In genomic region chr3:95450408-95450807, GRCm38 (mm10) we compare ENCODE assay signal across 9 mouse cellular contexts. TPM values are rescaled to one million over a fixed set of nuclear protein-coding genes. Genes with fewer than 3 reads are reported as not detected.
DNase-seq lines count a peak whose midpoint lies in the region; ATAC-seq and TF ChIP-seq lines count a peak whose summit lies in the region.
"Had no signal": no experiment of that assay in that cellular context is flagged by ENCODE, and none has a peak within 500 bp of the region (broad histone marks: within the 10 kb centered on the region; RNA-seq: fewer than 3 reads in every experiment).

No protein-coding gene starts in this region.

- H3K4me2 ChIP-seq in forebrain, postnatal 0 days (ENCODE audit: low read depth), result no peak overlapping the region
- no peak overlapping the region for H3K4me2 ChIP-seq in forebrain, embryonic 16.5 days (ENCODE audit: low read length)
- no peak overlapping the region for H3K4me2 ChIP-seq in stomach, postnatal 0 days (replicated peaks; ENCODE audit: low read depth)
- H3K4me2 ChIP-seq: limb, embryonic 15.5 days had no signal

- DNase-seq in forebrain, postnatal 0 days, result peak; percentile 70
- DNase-seq in A20 (ENCODE audit: low read depth, low spot score) (peak; percentile 69), adipocyte (ENCODE audit: low spot score) (peak; percentile 69)
- DNase-seq in layer of hippocampus, postnatal 10 days (ENCODE audit: low spot score in 2 of 2), result peak; percentile 29 to 48
- DNase-seq in mesoderm, embryonic 11.5 days (ENCODE audit: low read depth, low spot score), result peak; percentile 60
- peak; percentile 53 for DNase-seq in stomach, postnatal 0 days (ENCODE audit: low spot score)

- peaks cover 29% of the 10 kb centered on the region for H3K36me3 ChIP-seq in forebrain, postnatal 0 days (ENCODE audit: insufficient read depth)
- H3K36me3 ChIP-seq in forebrain, embryonic 16.5 days (ENCODE audit: control insufficient read depth, insufficient read depth), result peaks cover 2% of the 10 kb centered on the region; the same call in 1 of the 2 replicates
- peaks cover 9% of the 10 kb centered on the region for H3K36me3 ChIP-seq in stomach, postnatal 0 days (ENCODE audit: control insufficient read depth, insufficient read depth, low read length)

- H3K4me1 ChIP-seq in forebrain, postnatal 0 days (ENCODE audit: insufficient read depth), result no peaks in the 10 kb centered on the region
- H3K4me1 ChIP-seq in forebrain, embryonic 16.5 days (replicated peaks; ENCODE audit: control insufficient read depth, insufficient read depth, low read length), result no peaks in the 10 kb centered on the region
- no peaks in the 10 kb centered on the region for H3K4me1 ChIP-seq in stomach, postnatal 0 days (replicated peaks; ENCODE audit: control insufficient read depth, insufficient read depth)

- peak; percentile 84 for TF ChIP-seq CTCF in forebrain, postnatal 0 days (IDR thresholded peaks at IDR 0.05; ENCODE audit: low read depth)
- peak; percentile 88 for TF ChIP-seq CTCF in stomach, postnatal 0 days (IDR thresholded peaks at IDR 0.05; ENCODE audit: low read depth)

- no peak overlapping the region for H3K4me3 ChIP-seq in forebrain, postnatal 0 days (ENCODE audit: low read depth, low read length)
- H3K4me3 ChIP-seq in forebrain, embryonic 16.5 days (replicated peaks; ENCODE audit: low read length), result no peak overlapping the region
- H3K4me3 ChIP-seq in stomach, postnatal 0 days (ENCODE audit: low read depth, low read length), result no peak overlapping the region
- H3K4me3 ChIP-seq: limb, embryonic 15.5 days had no signal

- H3K27ac ChIP-seq in forebrain, postnatal 0 days (ENCODE audit: low read depth, low read length), result no peak overlapping the region
- no peak overlapping the region for H3K27ac ChIP-seq in forebrain, embryonic 16.5 days (ENCODE audit: low read length)
- no peak overlapping the region for H3K27ac ChIP-seq in stomach, postnatal 0 days (replicated peaks)
- H3K27ac ChIP-seq: limb, embryonic 15.5 days had no signal

- 61% methylated on average over 1 of the region's 1 CpGs for WGBS in forebrain, postnatal 0 days
- WGBS in forebrain, embryonic 16.5 days, result 48% methylated on average over 1 of the region's 1 CpGs
- WGBS in stomach, postnatal 0 days, result 53% methylated on average over 1 of the region's 1 CpGs

- no peak overlapping the region for H3K9ac ChIP-seq in forebrain, postnatal 0 days
- H3K9ac ChIP-seq in forebrain, embryonic 16.5 days (replicated peaks; ENCODE audit: low read depth, low read length), result no peak overlapping the region
- no peak overlapping the region for H3K9ac ChIP-seq in stomach, postnatal 0 days (ENCODE audit: low read length)
- H3K9ac ChIP-seq: limb, embryonic 15.5 days had no signal

- no peaks in the 10 kb centered on the region for H3K9me3 ChIP-seq in forebrain, postnatal 0 days (ENCODE audit: low read length)
- H3K9me3 ChIP-seq in forebrain, embryonic 16.5 days (ENCODE audit: control insufficient read depth, low read length), result no peaks in the 10 kb centered on the region
- no peaks in the 10 kb centered on the region for H3K9me3 ChIP-seq in stomach, postnatal 0 days (ENCODE audit: control insufficient read depth, low read length)
- H3K9me3 ChIP-seq: limb, embryonic 15.5 days had no signal

- peak; percentile 58 for ATAC-seq in forebrain, postnatal 0 days
- no peak for ATAC-seq in forebrain, embryonic 16.5 days
- peak; percentile 88 for ATAC-seq in erythroblast, adult 5-6 weeks (replicated peaks; ENCODE audit: low FRiP score, poor library complexity, severe bottlenecking)
- ATAC-seq in stomach, postnatal 0 days (ENCODE audit: low FRiP score, low TSS enrichment), result 0 out of 2 replicates have a peak, but pooled peaks have one; percentile 15

- no peak for TF ChIP-seq EP300 in stomach, postnatal 0 days (optimal IDR thresholded peaks at IDR 0.05)

- H3K27me3 ChIP-seq in forebrain, postnatal 0 days (ENCODE audit: insufficient read depth, low read length), result no peaks in the 10 kb centered on the region
- H3K27me3 ChIP-seq in forebrain, embryonic 16.5 days (replicated peaks; ENCODE audit: control insufficient read depth, insufficient read depth, low read length), result no peaks in the 10 kb centered on the region
- H3K27me3 ChIP-seq in stomach, postnatal 0 days (ENCODE audit: control insufficient read depth, insufficient read depth, low read length), result no peaks in the 10 kb centered on the region
- H3K27me3 ChIP-seq: limb, embryonic 15.5 days had no signal

RNA-seq across cellular contexts. Expression of gene Arnt, which starts 16.2 kb away (rescaled TPM):
- total RNA-seq in forebrain, postnatal 0 days (2014; rRNA removed), result 14.2 and 14.7 TPM in 2 replicates
- 4.0 and 7.8 TPM in 2 replicates for polyA plus RNA-seq in forebrain, postnatal 0 days (2015; fragmentation: Nextera tagmentation; extraction: Ambion mirVana)
- 25.3 and 25.5 TPM in 2 replicates for polyA plus RNA-seq in forebrain, embryonic 16.5 days (2015; fragmentation: Nextera tagmentation; extraction: Ambion mirVana)
- total RNA-seq in erythroblast, adult 5-6 weeks (2015; ENCODE audit: low replicate concordance), result 35.9 and 43.1 TPM in 2 replicates
- 36.0 and 53.4 TPM in 2 replicates for total RNA-seq in erythroblast, adult 5-6 weeks (2017; ENCODE audit: low replicate concordance)
- 10 to 100 TPM; 35.8 to 44.0 TPM for total RNA-seq in layer of hippocampus, postnatal 10 days (2021)
- polyA plus RNA-seq in stomach, postnatal 0 days (2015; fragmentation: Nextera tagmentation; extraction: Ambion mirVana), result 14.2 and 15.3 TPM in 2 replicates

RNA-seq across cellular contexts. Expression of gene 4930558C23Rik, which starts 47.8 kb away (rescaled TPM):
- total RNA-seq in forebrain, postnatal 0 days (2014; rRNA removed), result not detected in 2 replicates
- polyA plus RNA-seq in forebrain, postnatal 0 days (2015; fragmentation: Nextera tagmentation; extraction: Ambion mirVana), result not detected in 2 replicates
- not detected in 2 replicates for polyA plus RNA-seq in forebrain, embryonic 16.5 days (2015; fragmentation: Nextera tagmentation; extraction: Ambion mirVana)
- not detected in 2 replicates for total RNA-seq in erythroblast, adult 5-6 weeks (2015; ENCODE audit: low replicate concordance)
- total RNA-seq in erythroblast, adult 5-6 weeks (2017; ENCODE audit: low replicate concordance), result not detected in 2 replicates
- total RNA-seq in layer of hippocampus, postnatal 10 days (2021), result not detected
- polyA plus RNA-seq in stomach, postnatal 0 days (2015; fragmentation: Nextera tagmentation; extraction: Ambion mirVana), result 0.13 and 0.15 TPM in 2 replicates
- polyA plus RNA-seq: limb, embryonic 15.5 days had no signal

RNA-seq across cellular contexts. Expression of gene Ctsk, which starts 48.6 kb away (rescaled TPM):
- 6.5 and 16.5 TPM in 2 replicates for total RNA-seq in forebrain, postnatal 0 days (2014; rRNA removed)
- 8.6 and 10.1 TPM in 2 replicates for polyA plus RNA-seq in forebrain, postnatal 0 days (2015; fragmentation: Nextera tagmentation; extraction: Ambion mirVana)
- polyA plus RNA-seq in forebrain, embryonic 16.5 days (2015; fragmentation: Nextera tagmentation; extraction: Ambion mirVana), result 3.2 and 8.4 TPM in 2 replicates
- 5.2 TPM in 1 of 2 replicates, not detected in the other for total RNA-seq in erythroblast, adult 5-6 weeks (2015; ENCODE audit: low replicate concordance)
- total RNA-seq in erythroblast, adult 5-6 weeks (2017; ENCODE audit: low replicate concordance), result 1.0 TPM in 1 of 2 replicates, not detected in the other
- 10 to 100 TPM; 10.0 to 10.3 TPM for total RNA-seq in layer of hippocampus, postnatal 10 days (2021)
- 16.3 and 18.7 TPM in 2 replicates for polyA plus RNA-seq in stomach, postnatal 0 days (2015; fragmentation: Nextera tagmentation; extraction: Ambion mirVana)
